Mouse (Mus musculus): Measurements from ENCODE around the gene Coq4. TPM values are rescaled to one million over a fixed set of nuclear protein-coding genes. Genes with fewer than 3 reads are reported as not detected.

The Coq4 gene
- polyA plus RNA-seq, 1 experiment = 32.6 TPM

GRCm38 (mm10) chr2:29831106-29831505 lies 43.8 kb downstream of the Coq4 start:
- 90% methylated on average over 4 of the region's 4 CpGs for WGBS
- Histone ChIP-seq H3K27me3 (ENCODE audit: control insufficient read depth, insufficient read depth, low read length) (no peaks in the 10 kb centered on the region), H3K27ac (ENCODE audit: insufficient read depth, low read length) (no peak overlapping the region), H3K4me3 (ENCODE audit: extremely low read depth, insufficient read depth, insufficient read length) (no peak overlapping the region), H3K36me3 (ENCODE audit: control insufficient read depth, insufficient read depth, low read length) (peaks cover 8% of the 10 kb centered on the region), H3K4me1 (ENCODE audit: control insufficient read depth, insufficient read depth, insufficient read length) (peaks cover 7% of the 10 kb centered on the region; the same call in 1 of the 2 replicates)
- no peak for TF ChIP-seq POLR2A (IDR thresholded peaks at IDR 0.05; ENCODE audit: low read depth, low read length)
- no peak for TF ChIP-seq CTCF (IDR thresholded peaks at IDR 0.05; ENCODE audit: extremely low read depth, insufficient read depth, insufficient read length, insufficient replicate concordance)
- no peak for DNase-seq (ENCODE audit: low read depth in 1 of 2, low spot score in 2 of 2)

- Histone ChIP-seq H3K4me3 (ENCODE audit: extremely low read depth, insufficient read depth, insufficient read length) (no peak overlapping the region), H3K4me1 (ENCODE audit: control insufficient read depth, insufficient read depth, insufficient read length) (no peaks in the 10 kb centered on the region), H3K36me3 (ENCODE audit: control insufficient read depth, insufficient read depth, low read length) (peaks cover 12% of the 10 kb centered on the region), H3K27ac (ENCODE audit: insufficient read depth, low read length) (no peak overlapping the region), H3K27me3 (ENCODE audit: control insufficient read depth, insufficient read depth, low read length) (no peaks in the 10 kb centered on the region)
- no peak for DNase-seq (ENCODE audit: low read depth in 1 of 2, low spot score in 2 of 2)
- 93% methylated on average over 5 of the region's 5 CpGs for WGBS
- TF ChIP-seq CTCF (IDR thresholded peaks at IDR 0.05; ENCODE audit: extremely low read depth, insufficient read depth, insufficient read length, insufficient replicate concordance) (no peak), POLR2A (IDR thresholded peaks at IDR 0.05; ENCODE audit: low read depth, low read length) (no peak)
Measured at GRCm38 (mm10) chr2:29833796-29834195, 46.5 kb downstream of the Coq4 start.

GRCm38 (mm10) chr2:29835391-29835899 lies 48.2 kb downstream of the Coq4 start:
- WGBS = 98% methylated on average over 2 of the region's 2 CpGs
- Histone ChIP-seq H3K4me1 (ENCODE audit: control insufficient read depth, insufficient read depth, insufficient read length) (no peaks in the 10 kb centered on the region), H3K27me3 (ENCODE audit: control insufficient read depth, insufficient read depth, low read length) (no peaks in the 10 kb centered on the region), H3K4me3 (ENCODE audit: extremely low read depth, insufficient read depth, insufficient read length) (no peak overlapping the region), H3K27ac (ENCODE audit: insufficient read depth, low read length) (no peak overlapping the region), H3K36me3 (ENCODE audit: control insufficient read depth, insufficient read depth, low read length) (peaks cover 14% of the 10 kb centered on the region)
- no peak for DNase-seq (ENCODE audit: low read depth in 1 of 2, low spot score in 2 of 2)
- no peak for TF ChIP-seq POLR2A (IDR thresholded peaks at IDR 0.05; ENCODE audit: low read depth, low read length)
- no peak for TF ChIP-seq CTCF (IDR thresholded peaks at IDR 0.05; ENCODE audit: extremely low read depth, insufficient read depth, insufficient read length, insufficient replicate concordance)

DNA sequence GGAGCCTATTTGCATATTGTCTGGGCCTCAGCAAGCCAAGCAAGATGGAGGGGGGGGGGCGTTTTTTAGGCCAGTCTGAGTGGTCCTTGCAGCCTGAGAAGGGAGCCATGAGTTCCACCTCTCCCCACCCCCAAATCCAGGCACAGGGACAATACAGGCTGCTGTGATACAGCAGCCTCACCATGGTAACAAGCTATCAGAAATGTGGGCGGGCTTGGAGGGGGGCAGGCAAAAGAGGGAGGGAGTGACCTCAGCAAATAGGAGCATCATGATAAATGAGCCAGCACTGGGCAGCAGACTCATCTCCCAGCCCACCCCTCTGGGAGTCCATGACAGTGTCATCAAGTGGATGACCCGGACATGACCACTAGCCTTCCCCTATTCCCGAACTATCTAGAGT lies 52.2 kb downstream of the Coq4 start:
- Histone ChIP-seq H3K27ac (ENCODE audit: insufficient read depth, low read length) (no peak overlapping the region), H3K27me3 (ENCODE audit: control insufficient read depth, insufficient read depth, low read length) (no peaks in the 10 kb centered on the region), H3K4me1 (ENCODE audit: control insufficient read depth, insufficient read depth, insufficient read length) (no peaks in the 10 kb centered on the region), H3K4me3 (ENCODE audit: extremely low read depth, insufficient read depth, insufficient read length) (no peak overlapping the region), H3K36me3 (ENCODE audit: control insufficient read depth, insufficient read depth, low read length) (peaks cover 25% of the 10 kb centered on the region)
- DNase-seq (ENCODE audit: low read depth in 1 of 2, low spot score in 2 of 2) = no peak
- 81% methylated on average over 4 of the region's 4 CpGs for WGBS
- TF ChIP-seq CTCF (IDR thresholded peaks at IDR 0.05; ENCODE audit: extremely low read depth, insufficient read depth, insufficient read length, insufficient replicate concordance) (no peak), POLR2A (IDR thresholded peaks at IDR 0.05; ENCODE audit: low read depth, low read length) (no peak)

DNA sequence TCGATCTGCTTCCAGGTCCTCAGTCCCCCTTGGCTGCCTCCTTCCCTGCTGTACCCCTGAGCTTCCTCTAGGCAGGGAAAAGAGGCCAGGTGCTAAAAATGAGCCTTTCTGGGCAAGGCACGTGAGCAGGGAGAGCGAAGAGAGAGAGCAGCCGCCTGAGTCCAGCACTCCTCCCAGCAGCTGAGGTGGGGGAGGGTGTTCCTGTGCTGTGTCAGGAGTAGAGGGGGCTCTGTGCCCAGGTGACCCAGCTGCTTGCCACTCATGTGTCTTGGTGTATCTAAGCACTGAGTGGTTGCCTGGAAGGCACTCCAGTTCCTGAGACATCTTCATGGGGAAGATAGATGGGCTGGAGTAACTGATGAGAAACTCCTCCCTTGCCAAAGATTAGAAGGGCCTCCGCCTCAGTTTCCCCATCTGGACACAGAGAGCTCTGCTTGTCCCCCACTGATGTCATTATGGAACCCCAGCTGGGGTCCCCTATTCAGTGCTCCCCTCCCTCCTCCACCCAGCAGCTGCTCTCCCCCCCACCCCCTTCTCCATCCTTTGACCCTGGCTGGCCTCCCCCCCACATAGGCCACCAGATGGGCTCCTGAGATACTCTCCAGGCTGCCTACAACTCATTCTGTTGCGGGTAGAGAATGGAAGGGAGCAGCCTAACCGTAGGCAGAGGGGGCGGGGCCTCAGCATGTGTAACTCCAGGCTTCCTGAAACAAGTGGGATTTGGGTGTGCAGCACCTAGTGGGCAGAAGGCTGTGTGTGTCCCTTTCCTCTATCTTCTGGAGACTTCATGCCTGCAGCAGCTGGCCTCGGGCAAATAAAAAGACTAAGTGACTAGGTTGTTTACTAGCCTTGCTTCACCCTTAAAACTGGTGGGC lies 56.2 kb downstream of the Coq4 start:
- H3K27me3 ChIP-seq (ENCODE audit: control insufficient read depth, insufficient read depth, low read length) = no peaks in the 10 kb centered on the region
- DNase-seq (ENCODE audit: low read depth in 1 of 2, low spot score in 2 of 2) = no peak
- H3K4me1 ChIP-seq (ENCODE audit: control insufficient read depth, insufficient read depth, insufficient read length) = no peaks in the 10 kb centered on the region
- 88% methylated on average over 9 of the region's 9 CpGs for WGBS
- TF ChIP-seq POLR2A (IDR thresholded peaks at IDR 0.05; ENCODE audit: low read depth, low read length) = no peak
- TF ChIP-seq CTCF (IDR thresholded peaks at IDR 0.05; ENCODE audit: extremely low read depth, insufficient read depth, insufficient read length, insufficient replicate concordance) = no peak
- no peak overlapping the region for H3K27ac ChIP-seq (ENCODE audit: insufficient read depth, low read length)
- H3K4me3 ChIP-seq (ENCODE audit: extremely low read depth, insufficient read depth, insufficient read length) = no peak overlapping the region
- peaks cover 26% of the 10 kb centered on the region for H3K36me3 ChIP-seq (ENCODE audit: control insufficient read depth, insufficient read depth, low read length)

DNA sequence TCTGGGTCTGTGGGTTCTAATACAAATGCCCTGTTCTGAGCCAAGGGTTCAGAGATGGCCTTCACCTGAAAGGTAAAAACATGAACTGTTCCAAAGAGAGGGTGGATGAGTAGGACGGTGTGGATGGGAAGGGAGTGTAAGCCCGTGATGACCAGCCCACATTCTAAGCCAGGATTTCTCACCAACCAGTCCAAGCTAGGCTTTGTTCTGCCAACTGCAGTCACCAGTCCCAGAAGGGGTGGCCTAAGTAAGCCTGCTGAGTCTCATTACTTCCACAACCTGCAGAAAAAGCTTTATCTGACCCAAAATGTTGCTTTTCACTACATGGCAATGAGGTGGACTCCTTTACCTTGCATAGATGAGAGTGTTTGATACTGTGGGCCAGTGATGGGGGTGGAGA lies 56.8 kb downstream of the Coq4 start:
- no peak for DNase-seq (ENCODE audit: low read depth in 1 of 2, low spot score in 2 of 2)
- WGBS = 96% methylated on average over 2 of the region's 2 CpGs
- no peak for TF ChIP-seq POLR2A (IDR thresholded peaks at IDR 0.05; ENCODE audit: low read depth, low read length)
- TF ChIP-seq CTCF (IDR thresholded peaks at IDR 0.05; ENCODE audit: extremely low read depth, insufficient read depth, insufficient read length, insufficient replicate concordance) = no peak
- Histone ChIP-seq H3K4me1 (ENCODE audit: control insufficient read depth, insufficient read depth, insufficient read length) (no peaks in the 10 kb centered on the region), H3K36me3 (ENCODE audit: control insufficient read depth, insufficient read depth, low read length) (peaks cover 23% of the 10 kb centered on the region), H3K27me3 (ENCODE audit: control insufficient read depth, insufficient read depth, low read length) (no peaks in the 10 kb centered on the region), H3K4me3 (ENCODE audit: extremely low read depth, insufficient read depth, insufficient read length) (no peak overlapping the region), H3K27ac (ENCODE audit: insufficient read depth, low read length) (no peak overlapping the region)

DNA sequence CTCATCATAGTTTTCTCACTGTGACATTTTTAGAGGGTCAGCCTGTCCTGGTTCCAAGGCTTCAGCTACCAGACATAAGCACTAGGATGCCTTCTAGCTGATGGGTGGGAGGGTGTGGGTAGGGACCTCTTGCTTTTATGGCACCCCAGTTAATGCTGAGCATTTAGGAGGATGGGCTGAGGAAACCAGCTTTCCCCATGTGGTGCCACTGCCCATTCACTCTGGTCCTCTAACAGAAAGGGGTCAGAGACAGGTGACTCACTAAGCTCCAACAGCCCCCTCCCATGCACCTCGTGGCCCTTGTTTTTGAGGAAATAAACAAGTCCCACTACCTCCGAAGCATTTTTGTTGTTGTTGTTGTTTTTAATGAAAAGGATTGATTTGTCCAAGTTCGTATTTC lies 57.4 kb downstream of the Coq4 start:
- Histone ChIP-seq H3K4me3 (ENCODE audit: extremely low read depth, insufficient read depth, insufficient read length) (no peak overlapping the region), H3K27me3 (ENCODE audit: control insufficient read depth, insufficient read depth, low read length) (no peaks in the 10 kb centered on the region), H3K27ac (ENCODE audit: insufficient read depth, low read length) (no peak overlapping the region), H3K4me1 (ENCODE audit: control insufficient read depth, insufficient read depth, insufficient read length) (no peaks in the 10 kb centered on the region), H3K36me3 (ENCODE audit: control insufficient read depth, insufficient read depth, low read length) (peaks cover 23% of the 10 kb centered on the region)
- TF ChIP-seq CTCF (IDR thresholded peaks at IDR 0.05; ENCODE audit: extremely low read depth, insufficient read depth, insufficient read length, insufficient replicate concordance) = no peak
- no peak for TF ChIP-seq POLR2A (IDR thresholded peaks at IDR 0.05; ENCODE audit: low read depth, low read length)
- no peak for DNase-seq (ENCODE audit: low read depth in 1 of 2, low spot score in 2 of 2)
- 95% methylated on average over 3 of the region's 3 CpGs for WGBS
